Mouse (Mus musculus) 3T3-L1 (cell line): ENCODE data around the gene Pip5kl1.

Source experiments
- DNase-seq: peaks from one replicate; pipeline ENCODE4 v3.0.0-alpha.2; 2015; ENCODE audit warnings: low read depth, low spot score

Pip5kl1 gene

DNA sequence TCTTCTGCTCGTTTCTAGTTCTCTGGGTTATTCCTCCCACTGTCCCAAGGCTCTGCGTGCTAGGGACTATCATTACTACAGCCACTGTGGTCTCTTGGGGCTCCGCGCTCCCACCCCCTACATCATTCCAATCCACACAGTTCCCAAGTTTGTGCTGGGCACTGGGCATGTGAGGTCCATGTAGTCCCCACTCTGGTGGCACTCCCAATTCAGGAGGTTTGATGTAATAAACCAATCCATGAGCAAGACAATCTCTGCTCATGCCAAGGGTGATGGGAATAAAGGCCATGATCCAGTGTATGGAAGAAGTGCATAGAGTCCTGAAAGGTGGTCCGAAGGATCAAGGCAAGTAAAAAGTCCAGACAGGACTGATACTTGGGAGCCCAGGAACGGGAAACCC is at the start of gene Pip5kl1:
Gene Pip5kl1, plus strand, starts transcription at position 301 of the 400 bp plus-strand sequence.
- no peak for DNase-seq

DNA sequence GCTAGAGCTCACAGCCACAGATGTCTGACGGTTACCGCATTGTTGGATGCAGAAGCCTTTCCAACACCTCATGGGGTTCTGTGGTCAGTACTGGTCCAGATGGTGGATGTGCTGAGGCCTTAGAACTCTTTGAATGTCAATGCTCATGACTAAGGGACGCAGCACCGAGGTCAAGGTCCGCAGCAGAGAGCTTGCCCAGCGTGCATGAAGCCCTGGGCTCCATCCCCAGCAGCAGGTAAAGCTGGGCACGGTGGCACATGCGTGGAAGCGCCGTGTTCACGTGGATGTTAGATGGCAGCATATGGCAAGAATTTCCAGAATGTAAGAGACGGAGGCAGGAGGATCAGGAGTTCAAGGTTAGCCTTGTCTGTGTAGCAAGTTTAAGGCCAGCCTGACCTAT is 48.8 kb upstream of the Pip5kl1 start:
- DNase-seq: no peak

DNA sequence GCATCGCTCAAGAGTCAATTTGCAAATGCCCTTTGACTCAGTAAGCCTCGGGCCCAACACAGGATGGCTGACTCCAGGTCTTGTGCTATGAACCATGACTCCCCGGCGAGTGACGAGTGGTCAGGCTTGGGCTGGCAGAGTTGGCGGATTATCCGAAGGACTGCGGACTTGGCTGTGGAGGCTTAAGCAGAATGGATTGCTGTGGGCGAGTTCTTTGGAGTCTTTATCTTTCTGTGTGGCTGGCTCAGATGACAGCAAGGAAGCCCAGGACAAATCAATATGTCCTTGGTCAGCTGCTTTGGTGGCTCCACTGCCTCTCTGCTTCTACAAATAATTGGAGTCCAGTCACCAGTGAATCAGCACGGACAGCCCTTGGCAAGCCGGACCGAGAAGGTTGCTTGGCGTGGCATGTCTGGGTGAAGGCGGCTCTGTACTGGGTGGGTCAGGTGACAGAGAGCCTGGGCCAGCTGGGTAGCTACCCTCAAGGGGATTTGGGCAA is 47.1 kb upstream of the Pip5kl1 start:
- DNase-seq: peak; percentile 35

DNA sequence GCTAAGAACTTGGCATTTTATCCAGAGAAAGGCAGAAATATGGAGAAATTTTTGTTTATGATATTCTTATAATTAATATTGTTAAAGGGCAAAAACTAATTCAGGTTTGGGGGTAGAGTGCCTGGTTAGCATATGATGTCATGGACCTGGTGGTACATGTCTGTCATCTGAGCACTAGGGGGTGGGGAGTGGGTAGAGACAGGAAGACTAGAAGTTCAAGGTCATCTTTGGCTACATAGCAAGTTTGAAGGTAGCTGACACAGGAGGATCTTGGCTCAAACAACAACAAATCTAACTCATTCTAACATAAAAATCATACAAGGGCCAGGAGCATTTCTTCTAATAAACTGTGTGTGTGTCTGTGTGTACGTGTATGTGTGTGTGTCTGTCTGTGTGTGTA is 46.3 kb upstream of the Pip5kl1 start:
- DNase-seq: no peak

DNA sequence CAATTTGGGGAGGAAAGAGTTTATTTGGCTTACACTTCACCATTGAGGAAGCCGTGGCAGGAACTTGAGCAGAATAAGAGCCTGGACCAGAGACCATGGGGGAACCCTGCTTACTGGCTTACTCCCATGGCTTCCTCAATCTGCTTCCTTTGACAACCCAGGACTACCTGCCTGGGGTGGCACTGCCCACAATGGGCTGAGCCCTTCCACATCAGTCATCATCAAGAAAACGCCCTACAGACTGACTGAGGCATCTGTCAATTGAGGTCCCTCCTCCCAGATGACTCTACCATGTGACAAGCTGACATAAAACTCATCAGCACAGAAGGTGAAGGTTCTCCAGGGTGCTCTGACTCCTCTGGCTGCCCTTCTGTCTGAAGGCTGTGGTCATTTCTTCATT is 44.1 kb upstream of the Pip5kl1 start:
- no peak for DNase-seq

DNA sequence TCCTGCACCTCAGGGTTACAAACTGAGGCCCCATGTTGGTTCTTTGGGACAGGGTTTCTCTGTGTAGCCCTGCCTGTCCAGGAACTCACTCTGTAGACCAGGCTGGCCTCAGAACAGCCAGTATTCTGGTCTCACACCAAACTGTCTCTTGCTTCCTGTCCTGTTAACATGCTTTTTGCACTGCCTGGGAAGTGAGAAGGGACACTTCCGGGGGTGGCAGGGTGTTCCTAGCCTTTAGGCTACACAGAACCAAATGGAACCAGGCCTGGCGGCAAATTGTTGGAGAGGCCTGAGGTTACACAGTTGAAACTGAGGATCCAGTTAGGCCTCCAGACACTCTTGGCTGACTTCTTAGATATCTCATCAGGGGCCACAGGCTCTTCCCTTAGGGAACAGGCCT is 41.4 kb upstream of the Pip5kl1 start:
- DNase-seq: no peak

DNA sequence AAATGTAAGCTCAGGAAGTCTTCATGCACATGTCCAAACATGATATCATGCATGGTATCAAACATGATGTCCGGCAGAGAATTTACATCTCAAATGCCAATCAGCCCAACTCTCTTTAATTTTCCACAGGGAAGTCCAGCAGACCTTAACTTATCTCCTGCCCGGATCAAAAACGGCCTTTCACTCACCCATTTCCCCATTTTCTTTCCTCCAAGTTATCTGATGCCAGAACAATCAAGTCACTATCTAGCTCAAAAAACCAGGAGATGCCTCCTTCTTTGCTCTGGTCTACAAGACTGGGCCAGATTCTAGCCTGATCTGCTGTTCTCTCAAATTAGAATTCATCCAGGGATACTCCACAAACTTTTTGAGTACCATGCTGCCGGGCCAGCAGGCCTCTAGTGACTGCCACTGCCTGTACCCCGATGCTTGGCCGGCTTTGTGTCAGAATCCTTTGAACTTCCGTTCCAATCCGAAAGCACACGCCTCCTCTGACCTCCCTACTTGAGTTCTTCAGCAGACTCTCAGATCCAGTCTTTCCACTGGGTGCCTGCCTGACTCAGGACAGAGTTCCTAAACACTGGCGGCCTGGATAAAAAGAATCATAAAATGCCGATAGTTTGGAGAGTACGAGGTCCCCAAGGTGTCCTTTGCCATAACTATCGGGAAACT is 40.4 kb upstream of the Pip5kl1 start:
- peak; percentile 62 for DNase-seq

DNA sequence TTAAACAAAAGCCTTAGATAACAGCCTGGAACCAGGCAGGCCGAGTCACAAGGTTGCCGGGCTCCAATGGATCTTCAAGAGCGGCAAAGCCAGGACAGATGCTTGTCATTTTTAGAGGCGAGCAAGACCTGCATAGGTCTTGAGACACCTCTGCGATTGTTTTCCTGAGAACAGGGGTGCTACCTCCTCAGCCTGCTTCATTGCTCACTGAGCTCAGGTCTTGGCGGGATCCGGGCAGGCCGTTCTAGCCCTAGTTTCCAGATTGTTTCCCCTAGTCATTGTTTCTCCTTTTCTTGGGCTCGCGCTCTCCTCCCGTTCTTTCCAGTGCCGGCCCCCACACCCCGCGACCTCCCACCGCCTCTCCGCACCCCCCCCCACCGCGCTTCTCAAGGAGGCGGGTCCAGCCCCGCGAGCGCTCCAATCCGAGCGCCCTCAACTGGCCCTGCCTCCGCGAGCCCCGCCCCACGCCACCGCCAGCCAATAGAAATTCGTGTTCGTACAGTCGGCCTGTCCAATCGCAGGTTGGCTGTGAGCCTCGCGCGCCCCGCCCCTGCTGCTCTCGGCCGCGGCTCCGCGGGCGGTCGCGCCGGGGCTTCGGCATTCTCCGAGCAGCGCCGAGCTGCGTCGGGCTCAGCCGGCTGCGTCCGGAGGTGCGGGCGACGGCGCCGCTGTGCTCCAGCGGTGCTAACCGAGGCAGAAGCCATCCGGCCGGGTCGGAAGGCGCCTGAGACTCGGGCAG is 39.7 kb upstream of the Pip5kl1 start, which contains the start of gene Fam102a:
Gene Fam102a, plus strand, starts transcription at position 600 of the 739 bp plus-strand sequence.
- DNase-seq: peak; percentile 95

DNA sequence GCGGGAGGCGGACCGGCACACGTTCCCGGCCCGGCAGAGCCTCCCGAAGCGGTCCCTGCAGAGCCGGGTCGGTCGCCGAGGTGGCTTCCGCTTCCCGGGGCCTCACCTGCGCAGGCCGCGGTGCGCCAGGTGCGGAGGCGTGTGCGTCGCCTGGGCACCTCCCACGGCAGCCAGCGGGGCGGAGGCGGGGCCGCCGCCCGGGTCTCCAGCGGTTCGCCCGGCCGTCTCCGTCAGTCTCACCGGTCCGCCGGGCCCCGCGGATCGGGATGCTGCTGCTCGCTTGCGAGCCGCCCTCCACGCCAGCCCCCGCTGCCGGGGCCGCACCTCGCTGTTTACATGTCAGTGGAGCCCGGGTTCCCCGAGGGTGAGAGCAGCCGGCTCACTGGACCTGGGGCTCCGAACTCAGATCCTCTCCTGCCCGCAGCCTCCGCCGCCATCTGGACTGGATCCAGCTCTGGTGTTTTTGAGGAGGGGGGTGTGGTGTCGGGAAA is 39.1 kb upstream of the Pip5kl1 start:
- DNase-seq: peak; percentile 27

DNA sequence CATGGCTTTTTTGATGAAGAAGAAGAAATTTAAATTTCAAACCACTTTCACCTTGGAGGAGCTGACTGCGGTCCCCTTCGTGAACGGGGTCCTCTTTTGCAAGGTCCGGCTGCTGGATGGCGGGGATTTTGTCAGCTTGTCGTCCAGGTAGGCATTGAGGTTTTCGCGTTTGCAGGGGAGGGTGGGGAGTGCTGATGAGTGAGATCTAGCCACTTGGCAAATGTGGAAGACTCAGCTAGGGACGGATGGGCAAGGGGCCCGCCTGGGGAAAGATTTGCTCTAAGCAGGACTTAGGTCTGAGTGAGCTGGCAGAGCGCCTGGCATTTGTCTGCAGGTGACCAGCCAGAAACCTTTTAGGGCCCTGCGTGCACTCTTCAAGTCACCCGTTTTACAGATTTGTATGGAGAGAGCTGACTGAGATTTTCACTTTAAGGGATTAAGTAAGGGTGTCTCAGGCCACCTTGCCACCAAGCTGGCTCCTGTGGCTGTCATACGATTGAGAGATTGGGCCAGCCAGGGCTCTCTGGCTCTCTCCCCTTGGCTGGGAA is 38.4 kb upstream of the Pip5kl1 start:
- peak; percentile 48 for DNase-seq

DNA sequence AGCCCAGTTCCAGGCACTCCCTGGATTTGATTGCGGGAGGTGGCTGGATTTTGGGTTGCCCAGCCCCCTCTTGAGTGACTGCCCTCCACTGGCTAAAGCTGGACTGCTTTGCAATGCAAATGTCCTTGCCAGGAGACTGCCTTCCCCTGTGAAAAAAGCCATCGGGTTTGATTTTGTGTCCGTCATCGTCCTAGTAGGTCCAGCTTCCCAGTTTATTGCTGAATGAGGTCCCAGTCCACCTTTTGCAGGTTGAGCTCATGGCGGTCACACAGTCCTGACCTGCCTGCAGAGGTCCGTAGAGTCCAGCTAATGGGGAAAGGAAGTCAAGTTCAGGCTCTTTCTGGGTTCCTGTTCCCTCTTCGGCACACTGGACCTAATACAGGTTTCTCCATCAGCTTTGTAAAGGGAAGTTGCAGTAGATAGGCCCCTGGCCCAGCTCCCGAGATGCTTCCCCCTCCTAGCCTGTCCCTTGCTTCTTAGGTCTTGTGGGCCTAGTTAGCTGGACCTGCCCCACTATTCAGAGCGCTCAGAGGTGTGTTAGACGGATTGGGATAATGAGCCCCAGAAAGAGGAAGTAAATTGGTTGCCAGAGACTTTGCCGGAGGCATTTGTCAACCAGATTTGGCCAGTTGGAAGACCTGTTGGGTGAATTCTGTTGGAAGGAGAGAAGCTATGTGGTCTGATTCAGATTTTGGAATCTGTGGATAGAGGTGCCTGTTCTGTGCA is 37.8 kb upstream of the Pip5kl1 start:
- peak; percentile 63 for DNase-seq

DNA sequence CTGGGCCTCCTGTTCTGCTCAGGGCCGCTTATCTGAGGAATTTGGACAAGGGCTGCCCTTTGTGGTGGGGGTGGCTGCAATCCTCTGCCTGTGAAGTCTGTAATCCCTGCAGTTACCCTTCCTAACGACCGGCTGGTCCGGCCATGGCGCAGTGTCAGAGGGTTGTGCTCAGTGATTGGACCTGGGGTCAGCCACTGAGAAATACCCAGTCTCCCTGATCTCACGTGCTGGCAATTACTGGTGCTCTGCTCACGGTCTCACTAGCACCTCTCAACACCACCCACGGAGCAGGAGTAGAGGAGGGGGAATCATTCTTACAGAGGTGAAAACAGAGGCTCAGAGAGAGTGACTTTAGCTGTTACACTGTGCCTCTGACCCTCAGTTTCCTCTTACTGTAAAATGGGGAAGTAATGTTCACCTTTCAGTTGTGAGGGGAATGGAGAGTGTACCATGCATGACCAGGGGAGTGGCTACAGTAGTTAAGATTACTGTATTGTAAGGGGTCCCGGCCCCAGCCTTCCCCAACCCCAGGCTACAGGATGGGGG is 37.2 kb upstream of the Pip5kl1 start:
- DNase-seq: no peak

DNA sequence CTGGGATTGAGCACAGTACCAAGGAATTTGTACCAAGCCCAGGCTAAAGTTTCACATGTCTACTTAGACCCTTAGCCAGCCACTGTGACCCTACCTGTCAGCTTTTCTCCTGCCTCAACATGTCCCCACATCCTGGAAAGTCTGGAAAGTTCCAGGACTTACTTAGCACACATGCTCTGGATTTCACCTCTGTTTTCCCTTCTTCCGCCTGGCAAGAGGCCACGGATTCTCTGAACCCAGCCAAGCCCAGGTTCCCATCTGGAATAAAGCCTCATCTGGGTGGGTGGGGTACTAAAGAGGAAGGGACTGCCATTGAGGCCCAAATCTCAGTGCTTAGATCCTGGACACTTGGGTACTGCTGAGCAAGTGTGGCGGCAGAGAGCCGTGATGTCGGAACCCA is 36.7 kb upstream of the Pip5kl1 start:
- DNase-seq: no peak

DNA sequence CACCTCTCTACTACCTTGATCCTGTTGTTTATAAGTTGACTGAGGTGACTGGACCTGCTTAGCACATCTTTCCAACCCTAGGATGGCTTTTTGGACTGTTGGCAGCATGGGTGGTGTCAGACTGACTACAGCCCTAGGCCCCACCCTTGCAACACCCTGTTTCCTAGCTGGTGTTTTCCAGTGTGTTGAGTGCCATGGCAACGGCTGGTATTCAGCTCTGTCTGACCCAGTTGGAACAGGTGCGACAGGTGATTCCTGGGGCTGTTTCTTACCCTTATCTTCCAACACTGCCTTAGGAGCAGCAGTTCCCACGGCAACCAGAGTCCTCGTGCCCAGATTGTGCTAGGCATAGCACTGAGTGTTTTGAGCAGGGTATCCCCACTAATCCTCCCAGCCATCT is 36.1 kb upstream of the Pip5kl1 start:
- DNase-seq: no peak

DNA sequence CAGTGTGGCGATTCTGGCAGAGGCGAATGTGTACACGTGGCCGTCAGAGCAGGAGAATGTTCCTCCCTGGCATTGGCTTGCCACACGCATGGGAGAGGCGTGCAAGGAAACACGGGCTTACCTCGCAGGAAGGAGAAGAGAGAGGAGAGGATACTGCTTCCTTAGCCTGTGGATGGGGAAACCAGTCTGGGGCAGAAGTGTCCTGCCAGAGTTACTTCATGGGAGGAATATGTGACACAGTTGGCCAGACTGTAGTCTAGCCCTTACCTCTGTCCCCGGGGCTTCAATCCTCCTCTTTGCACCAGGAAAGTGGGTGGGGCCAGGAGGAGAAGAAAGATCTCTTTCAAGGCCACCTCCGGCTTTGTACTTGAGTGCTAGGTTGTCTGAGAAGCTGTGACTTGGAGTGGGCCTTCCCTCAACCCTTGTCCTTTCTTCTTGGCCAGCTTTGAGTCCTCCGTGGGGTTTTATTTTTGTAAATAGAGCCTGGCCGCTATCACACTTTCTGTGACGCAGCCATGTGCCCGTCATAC is 35.1 kb upstream of the Pip5kl1 start:
- no peak for DNase-seq

DNA sequence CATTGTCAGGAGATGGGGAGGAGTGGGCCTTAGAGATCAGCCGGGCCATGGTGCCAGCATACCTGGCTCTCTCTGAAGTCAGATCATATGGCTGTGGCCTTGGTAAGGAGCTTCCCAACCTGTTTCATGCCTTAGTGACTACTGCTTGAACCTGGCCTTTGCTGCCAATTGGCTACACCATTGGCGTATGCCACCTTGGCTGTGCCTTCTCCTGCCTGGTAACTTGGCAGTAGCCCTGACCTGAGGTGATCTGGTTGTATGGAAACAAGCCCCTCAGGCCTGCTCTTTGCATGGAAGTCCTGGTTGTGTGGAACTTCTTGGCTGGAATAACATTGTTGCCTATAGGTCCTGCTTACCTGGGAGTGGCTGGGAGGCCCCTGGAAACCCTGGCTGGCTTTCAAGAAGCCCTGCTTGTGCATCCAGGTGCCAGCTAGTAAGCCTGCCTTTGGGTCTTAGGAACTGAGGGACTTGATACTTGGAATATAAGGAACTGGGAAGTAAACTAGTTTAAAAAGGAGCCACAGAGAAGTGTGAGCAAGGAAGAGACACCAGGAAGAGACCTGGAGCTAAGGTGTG is 33.2 kb upstream of the Pip5kl1 start:
- DNase-seq: no peak

DNA sequence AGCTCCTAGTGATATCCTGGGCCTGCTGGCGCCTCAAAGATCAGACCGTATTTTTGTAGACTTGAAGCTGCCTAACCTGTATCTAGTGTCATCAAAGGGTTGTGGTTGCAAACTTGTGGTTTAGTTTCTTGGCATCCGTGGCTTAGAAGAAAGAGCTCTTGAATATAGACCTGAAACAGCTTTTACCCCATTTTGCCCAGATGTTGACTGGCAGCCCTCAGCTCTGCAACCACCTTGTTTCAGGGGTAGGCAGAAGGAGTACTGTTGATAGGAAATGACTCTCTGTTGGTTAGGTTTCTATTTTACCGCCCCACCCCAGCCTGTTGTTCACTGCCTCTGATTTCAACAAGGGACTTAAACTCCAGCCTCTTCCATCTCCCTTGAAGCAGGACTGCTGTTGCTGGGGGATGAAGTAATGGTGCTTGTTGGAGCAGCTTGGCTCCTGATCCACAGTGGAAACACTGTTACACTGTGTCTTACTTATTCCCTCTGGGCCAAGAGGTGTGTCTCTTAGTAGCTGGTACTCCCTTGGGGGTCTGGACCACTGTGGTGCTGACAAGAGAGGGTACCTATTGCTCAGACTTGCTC is 32.5 kb upstream of the Pip5kl1 start:
- DNase-seq: no peak

DNA sequence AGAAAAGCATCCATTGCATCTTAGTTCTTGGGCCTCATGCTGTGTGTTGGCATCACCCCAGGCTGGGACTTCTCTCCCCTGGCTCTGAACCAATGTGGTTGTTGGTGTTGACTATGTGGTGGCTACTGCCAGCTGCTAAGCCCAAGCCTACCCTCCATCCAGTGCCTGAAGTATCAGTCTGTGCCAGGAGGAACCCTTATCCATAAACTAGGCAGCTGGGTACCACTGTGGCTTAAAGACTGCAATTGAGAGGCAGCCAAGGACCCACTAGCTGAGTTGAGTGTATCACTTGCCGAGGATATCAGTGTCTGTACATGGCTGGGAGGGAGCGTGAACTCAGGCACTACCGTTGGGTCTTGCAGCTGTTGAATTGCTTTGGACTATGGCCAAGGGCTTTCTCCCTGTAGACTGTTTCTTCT is 31.6 kb upstream of the Pip5kl1 start:
- no peak for DNase-seq

DNA sequence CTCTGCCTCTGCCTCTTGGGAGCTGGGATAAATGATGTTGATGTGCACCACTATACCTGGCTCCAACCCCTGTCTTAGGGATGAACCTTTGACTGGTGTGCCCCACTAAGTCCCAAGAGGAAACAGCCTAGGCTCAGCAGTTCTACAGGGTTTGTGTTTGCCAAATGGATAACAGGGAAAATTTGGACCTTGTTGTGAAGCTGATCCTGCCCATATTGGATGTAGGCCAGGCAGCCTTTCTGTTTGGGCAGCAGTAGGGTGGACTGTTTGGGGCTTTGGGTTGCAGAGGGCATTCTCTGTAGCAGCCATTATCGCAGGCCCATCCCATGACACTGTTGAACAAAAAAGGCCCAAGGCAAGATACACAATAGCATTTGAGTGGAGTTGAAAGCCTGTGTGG is 27.6 kb upstream of the Pip5kl1 start:
- DNase-seq: peak; percentile 22

DNA sequence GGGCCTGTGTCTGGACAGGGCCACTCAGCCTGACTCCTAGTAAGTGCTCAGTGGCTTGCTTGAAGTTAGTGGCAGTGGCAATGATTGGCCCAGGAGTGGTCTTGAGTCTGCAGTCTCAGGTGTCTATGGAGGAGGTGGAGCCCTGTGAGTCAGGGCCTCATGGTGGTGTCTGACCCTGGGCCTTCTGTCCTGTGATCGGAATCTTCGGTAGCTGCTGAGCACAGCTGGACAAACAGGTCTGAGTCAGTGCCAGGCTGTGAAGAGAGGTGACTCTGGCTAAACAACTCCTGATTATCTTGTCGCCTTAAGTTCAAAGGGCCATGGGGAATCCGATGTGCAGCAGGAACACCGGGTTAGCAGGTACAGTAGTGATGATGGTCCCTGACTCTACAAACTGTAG is 27.2 kb upstream of the Pip5kl1 start:
- peak; percentile 39 for DNase-seq
